Mouse (Mus musculus): Measurements from ENCODE around the gene Gfpt1.

GRCm38 (mm10) chr6:87032401-87032800 lies 10.2 kb upstream of the Gfpt1 start:
- TF ChIP-seq POLR2A (IDR thresholded peaks at IDR 0.05; ENCODE audit: borderline replicate concordance, insufficient read depth, low read length) (no peak), CTCF (IDR thresholded peaks at IDR 0.05; ENCODE audit: borderline replicate concordance, insufficient read depth, low read depth, low read length) (no peak)

Data from cerebellum, adult 2 months (tissue).